22 mouse cellular contexts compared by ENCODE assay signal in the genomic region with DNA sequence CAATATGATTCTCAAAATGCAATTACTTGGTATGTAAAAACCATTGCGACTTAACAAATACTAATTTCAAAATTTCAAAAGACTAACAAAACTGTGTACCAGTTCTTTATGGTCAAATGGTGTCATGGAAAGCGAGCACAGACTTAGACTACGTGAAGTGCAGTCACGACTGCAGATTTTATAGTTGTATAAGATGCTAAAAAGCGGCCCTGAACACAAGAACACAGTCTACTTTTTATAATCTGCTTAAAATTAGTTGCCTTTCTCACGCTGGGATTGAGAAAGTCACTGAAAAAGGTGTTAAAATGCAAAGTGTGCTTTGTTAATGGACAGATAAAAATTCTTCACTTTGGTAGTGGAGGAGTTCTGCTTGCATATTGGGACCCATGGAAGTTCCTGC. TPM values are rescaled to one million over a fixed set of nuclear protein-coding genes. Genes with fewer than 3 reads are reported as not detected.
DNase-seq lines count a peak whose midpoint lies in the region; ATAC-seq lines count a peak whose summit lies in the region.
"Had no signal": no experiment of that assay in that cellular context is flagged by ENCODE, and none has a peak within 500 bp of the region (broad histone marks: within the 10 kb centered on the region; RNA-seq: fewer than 3 reads in every experiment).

No protein-coding gene starts in this region.

- intact Hi-C loops in left cerebral cortex, postnatal 10 days (cut with DNase I) = no loop called here

- no peak for DNase-seq in frontal cortex, postnatal 25 days (ENCODE audit: low spot score in 2 of 2)
- DNase-seq in brain, adult 2 months (ENCODE audit: low read depth, low spot score) = peak; percentile 19
- DNase-seq in telencephalon, adult 2 months (ENCODE audit: low read depth, low spot score) = peak; percentile 46
- DNase-seq in left cerebral cortex, postnatal 10 days (ENCODE audit: extremely low spot score in 1 of 2, low spot score in 2 of 2) = no peak
- DNase-seq in neural tube, embryonic 10.5 days (ENCODE audit: extremely low spot score, low spot score) = no peak
- DNase-seq: adrenal gland, adult 2 months; adrenal gland, adult 8-10 months; adrenal gland, postnatal 10 days; adrenal gland, postnatal 14 days; adrenal gland, postnatal 25 days; adrenal gland, postnatal 36 days; B cell, adult 2 months; cerebellum, adult 11 months; cerebellum, adult 11-12 months; cerebellum, adult 18-20 months; cerebellum, adult 2 months had no signal

- peak; percentile 91 for ATAC-seq in frontal cortex, adult (ENCODE audit: low TSS enrichment)
- ATAC-seq: activated CD4-positive, CD25-positive, alpha-beta regulatory T cell, adult 4 months; CD4-positive, CD25-positive, alpha-beta regulatory T cell, adult 4 months; Patski had no signal

RNA-seq across cellular contexts. Expression of gene Ptprq, which starts 17.9 kb away (rescaled TPM):
- total RNA-seq in left cerebral cortex, postnatal 10 days (2021) = under 1 TPM; 0.06 to 0.12 TPM
- total RNA-seq: CH12.LX, MEL had no signal

Comparison
In these comparisons a context has a peak if more than half of its experiments do, and no peak if none do; other contexts are left out.
1. DNase-seq: peak in brain, adult 2 months (single experiment) and telencephalon, adult 2 months (single experiment); none in frontal cortex, postnatal 25 days (0 of 2), left cerebral cortex, postnatal 10 days (0 of 2) and neural tube, embryonic 10.5 days (single experiment).